Mouse (Mus musculus): ENCODE measurements around the gene Spock2.
A peak's percentile ranks its signal among the peaks of the same experiment; 100 is the strongest.
"Not testable (repeated sequence)": the region's sequence is repeated elsewhere in the genome, so short reads cannot be mapped to it uniquely, and the experiment has no call there.

The Spock2 gene

GRCm38 (mm10) chr10:60148087-60148486 lies 42.1 kb downstream of the Spock2 start:
- peak; percentile 79 for DNase-seq (ENCODE audit: low read depth, low spot score)

GRCm38 (mm10) chr10:60151107-60151663 lies 45.2 kb downstream of the Spock2 start:
- DNase-seq (ENCODE audit: low read depth, low spot score): no peak

GRCm38 (mm10) chr10:60156016-60156415 lies 50.0 kb downstream of the Spock2 start:
- DNase-seq (ENCODE audit: low read depth, low spot score): no peak

GRCm38 (mm10) chr10:60158144-60158543 lies 52.1 kb downstream of the Spock2 start:
- no peak for DNase-seq (ENCODE audit: low read depth, low spot score)

- DNase-seq (ENCODE audit: low read depth, low spot score): not testable (repeated sequence)
These were observed 55.4 kb downstream of the Spock2 start for GRCm38 (mm10) chr10:60161397-60161796.

GRCm38 (mm10) chr10:60162184-60162972 lies 56.4 kb downstream of the Spock2 start:
- DNase-seq (ENCODE audit: low read depth, low spot score): not testable (repeated sequence)

GRCm38 (mm10) chr10:60162973-60163255 lies 56.9 kb downstream of the Spock2 start:
- no peak for DNase-seq (ENCODE audit: low read depth, low spot score)

- no peak for DNase-seq (ENCODE audit: low read depth, low spot score)
These were observed 58.9 kb downstream of the Spock2 start for GRCm38 (mm10) chr10:60164869-60165268.

- no peak for DNase-seq (ENCODE audit: low read depth, low spot score)
These were observed 60.0 kb downstream of the Spock2 start for GRCm38 (mm10) chr10:60166068-60166467.

GRCm38 (mm10) chr10:60168306-60168705 lies 62.3 kb downstream of the Spock2 start:
- DNase-seq (ENCODE audit: low read depth, low spot score): no peak

GRCm38 (mm10) chr10:60168960-60169359 lies 62.9 kb downstream of the Spock2 start:
- no peak for DNase-seq (ENCODE audit: low read depth, low spot score)

- no peak for DNase-seq (ENCODE audit: low read depth, low spot score)
These were observed 64.5 kb downstream of the Spock2 start for GRCm38 (mm10) chr10:60170326-60171089.

- no peak for DNase-seq (ENCODE audit: low read depth, low spot score)
These were observed 65.3 kb downstream of the Spock2 start for GRCm38 (mm10) chr10:60171368-60171767.

GRCm38 (mm10) chr10:60172306-60172705 lies 66.3 kb downstream of the Spock2 start:
- DNase-seq (ENCODE audit: low read depth, low spot score): no peak

- DNase-seq (ENCODE audit: low read depth, low spot score): no peak
These were observed 67.0 kb downstream of the Spock2 start for GRCm38 (mm10) chr10:60173035-60173434.

GRCm38 (mm10) chr10:60174506-60174905 lies 68.5 kb downstream of the Spock2 start:
- DNase-seq (ENCODE audit: low read depth, low spot score): no peak

- not testable (repeated sequence) for DNase-seq (ENCODE audit: low read depth, low spot score)
These were observed 69.3 kb downstream of the Spock2 start for GRCm38 (mm10) chr10:60175306-60175705.
